Mouse (Mus musculus): Measurements from ENCODE around the gene Nudt10.
"Not testable (repeated sequence)": the region's sequence is repeated elsewhere in the genome, so short reads cannot be mapped to it uniquely, and the experiment has no call there.

Gene Nudt10

DNA sequence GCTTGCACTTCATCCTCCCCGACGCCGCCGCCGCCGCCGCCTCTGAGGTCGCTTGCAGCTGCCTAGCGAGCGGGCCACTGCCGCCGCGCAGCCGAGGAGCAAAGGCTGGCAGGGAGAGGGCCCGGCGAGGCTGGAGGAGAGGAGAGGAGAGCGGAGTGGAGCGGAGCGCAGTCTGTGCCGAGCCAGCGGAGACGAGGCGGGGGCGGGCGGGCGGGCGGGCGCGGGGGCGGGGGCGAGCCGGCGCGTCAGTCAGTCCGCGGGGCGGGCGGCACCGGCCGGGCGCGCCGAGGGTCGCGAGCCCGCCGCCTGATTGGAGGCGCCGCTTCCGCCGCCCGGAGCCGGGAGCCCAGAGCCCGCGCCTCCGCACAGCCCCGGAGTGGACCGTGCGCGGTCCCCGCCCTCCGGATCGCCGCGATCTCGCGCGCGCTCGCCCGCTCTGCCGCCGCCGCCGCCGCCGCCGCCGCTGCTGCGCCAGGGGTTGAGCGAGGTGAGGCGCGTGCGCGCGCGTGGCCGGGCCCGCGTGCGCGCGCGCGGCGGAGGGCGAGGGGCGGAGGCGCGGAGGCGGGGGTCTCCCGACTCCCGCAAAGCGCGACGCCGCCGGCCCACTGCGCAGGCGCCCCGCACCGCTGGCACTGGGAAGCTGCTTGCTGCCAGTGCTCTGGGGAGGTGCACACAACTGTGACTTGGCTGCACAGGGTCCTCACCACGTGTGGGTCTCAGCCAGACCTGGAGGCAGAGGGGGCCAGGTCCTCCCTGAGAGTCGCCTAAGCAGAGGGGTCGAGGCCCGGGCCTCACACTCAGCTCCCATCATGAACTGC lies at the start of gene Nudt10:
Nudt10 (minus strand) TSS at position 193 of the 818 bp plus-strand sequence.
- not testable (repeated sequence) for DNase-seq (ENCODE audit: low spot score in 2 of 2)

DNA sequence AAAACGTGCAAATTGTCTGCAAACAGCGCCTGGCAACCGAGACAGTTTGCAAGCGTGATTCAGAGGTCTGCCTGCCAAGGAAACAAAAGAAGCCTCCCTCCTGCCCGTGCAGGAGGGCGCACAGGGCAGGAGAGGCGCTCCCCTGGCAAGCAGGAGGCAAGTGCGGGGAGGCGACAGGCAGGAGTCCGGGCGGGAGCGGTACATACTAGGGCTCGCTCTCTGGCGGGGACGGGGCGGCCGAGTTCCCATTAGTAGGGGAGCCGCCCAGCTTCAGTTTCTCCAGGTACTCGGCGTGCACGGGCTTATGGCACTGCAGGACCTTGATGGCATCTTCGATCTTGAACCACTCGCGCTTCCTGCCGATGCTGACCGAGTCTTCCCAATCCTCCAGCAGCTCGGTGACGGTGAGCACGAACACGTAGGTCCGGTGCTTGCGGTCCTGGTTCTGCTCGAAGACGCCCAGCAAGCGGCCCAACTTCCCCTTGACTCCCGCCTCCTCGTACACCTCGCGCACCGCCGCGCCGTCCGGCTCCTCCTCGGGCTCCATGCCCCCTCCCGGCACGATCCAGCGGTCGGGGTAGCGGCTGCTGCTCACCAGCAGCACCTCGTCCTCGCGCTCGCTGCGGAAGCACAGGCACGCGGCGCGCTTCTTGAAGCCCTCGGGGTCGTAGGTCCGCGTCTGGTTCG lies 536 bp downstream of the Nudt10 start:
- not testable (repeated sequence) for DNase-seq (ENCODE audit: low spot score in 2 of 2)

DNA sequence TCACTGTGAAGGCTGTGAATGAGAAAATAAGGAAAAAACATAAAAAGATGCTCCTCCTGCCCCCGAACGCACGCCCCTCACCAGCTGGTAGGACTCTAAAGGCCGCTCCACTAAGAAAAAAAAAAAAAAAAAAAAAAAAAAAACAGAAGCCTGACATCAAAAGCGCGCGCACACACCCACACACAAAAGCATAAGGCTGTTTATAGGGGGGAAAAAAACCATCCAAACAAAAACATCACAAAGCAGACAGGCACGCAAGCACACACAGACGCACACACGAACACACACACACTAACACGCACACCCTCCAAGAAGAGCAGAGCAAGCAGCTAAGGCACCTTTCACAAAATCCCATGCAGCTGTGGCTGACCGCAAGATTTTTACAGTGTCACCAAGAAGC lies 1.1 kb downstream of the Nudt10 start:
- DNase-seq (ENCODE audit: low spot score in 2 of 2) = no peak
